Mouse (Mus musculus): Measurements from ENCODE around the gene Trim17. TPM values are rescaled to one million over a fixed set of nuclear protein-coding genes. Genes with fewer than 3 reads are reported as not detected.

Gene Trim17
- 0.89 and 1.0 TPM in 2 replicates for polyA plus RNA-seq (2016; fragmentation: Nextera tagmentation; extraction: Ambion mirVana)

GRCm38 (mm10) chr11:58954420-58955142 is at the start of gene Trim17, which contains the start of gene Hist3h2a:
TSS of gene Trim17 (plus strand) at chr11:58954685.
TSS of gene Hist3h2a (plus strand) at chr11:58954685.
- H3K4me1 ChIP-seq, result peaks cover 57% of the 10 kb centered on the region
- WGBS, result under 1% methylated on average over 49 of the region's 49 CpGs

GRCm38 (mm10) chr11:58904838-58905237 is 49.6 kb upstream of the Trim17 start:
- WGBS, result 42% methylated on average over 6 of the region's 6 CpGs
- Histone ChIP-seq H3K4me3 (replicated peaks) (no peak overlapping the region), H3K4me2 (no peak overlapping the region)

More at GRCm38 (mm10) chr11:58954420-58955142, at the start of gene Trim17, which contains the start of gene Hist3h2a:
- Histone ChIP-seq H3K9ac (peak within 1 kb of the TSS; percentile 96), H3K27me3 (no peaks in the 10 kb centered on the region), H3K4me2 (peak within 1 kb of the TSS; percentile 92), H3K36me3 (replicated peaks) (peaks cover 9% of the 10 kb centered on the region), H3K9me3 (no peaks in the 10 kb centered on the region), H3K27ac (peak within 1 kb of the TSS; percentile 100), H3K4me3 (replicated peaks) (peak within 1 kb of the TSS; percentile 71)
- ATAC-seq (ENCODE audit: low FRiP score), result peak; percentile 92

GRCm38 (mm10) chr11:58913776-58914175 is 40.7 kb upstream of the Trim17 start:
- no peak overlapping the region for H3K4me3 ChIP-seq (replicated peaks)
- 0 out of 2 replicates have a peak, but pooled peaks cover 5% of the 10 kb centered on the region for H3K27me3 ChIP-seq
- H3K9ac ChIP-seq, result no peak overlapping the region
- H3K9me3 ChIP-seq, result no peaks in the 10 kb centered on the region
- 88% methylated on average over 1 of the region's 1 CpGs for WGBS
- no peaks in the 10 kb centered on the region for H3K4me1 ChIP-seq
- no peak overlapping the region for H3K27ac ChIP-seq
- ATAC-seq (ENCODE audit: low FRiP score), result no peak
- H3K36me3 ChIP-seq (replicated peaks), result no peaks in the 10 kb centered on the region
- no peak overlapping the region for H3K4me2 ChIP-seq

More at GRCm38 (mm10) chr11:58904838-58905237, 49.6 kb upstream of the Trim17 start:
- no peak for ATAC-seq (ENCODE audit: low FRiP score)
- H3K36me3 ChIP-seq (replicated peaks), result peaks cover 15% of the 10 kb centered on the region
- no peak overlapping the region for H3K9ac ChIP-seq
- no peak overlapping the region for H3K27ac ChIP-seq
- H3K27me3 ChIP-seq, result no peaks in the 10 kb centered on the region
- peaks cover 11% of the 10 kb centered on the region for H3K4me1 ChIP-seq
- no peaks in the 10 kb centered on the region for H3K9me3 ChIP-seq

- no peak for ATAC-seq (ENCODE audit: low FRiP score)
- H3K27ac ChIP-seq, result no peak overlapping the region
- H3K4me3 ChIP-seq (replicated peaks), result peak overlapping the region; percentile 28
- peak overlapping the region; percentile 47 for H3K9ac ChIP-seq
- 0 out of 2 replicates have a peak, but pooled peaks cover 5% of the 10 kb centered on the region for H3K27me3 ChIP-seq
- H3K9me3 ChIP-seq, result no peaks in the 10 kb centered on the region
- no peaks in the 10 kb centered on the region for H3K4me1 ChIP-seq
- H3K4me2 ChIP-seq, result peak overlapping the region; percentile 51
- H3K36me3 ChIP-seq (replicated peaks), result no peaks in the 10 kb centered on the region
- 20% methylated on average over 17 of the region's 17 CpGs for WGBS
These were observed 39.9 kb upstream of the Trim17 start for GRCm38 (mm10) chr11:58914461-58915028.

GRCm38 (mm10) chr11:58916879-58917744 is 37.4 kb upstream of the Trim17 start:
- H3K4me3 ChIP-seq (replicated peaks), result no peak overlapping the region
- no peak overlapping the region for H3K4me2 ChIP-seq
- ATAC-seq (ENCODE audit: low FRiP score), result no peak
- H3K9ac ChIP-seq, result no peak overlapping the region
- no peaks in the 10 kb centered on the region for H3K36me3 ChIP-seq (replicated peaks)
- 55% methylated on average over 14 of the region's 14 CpGs for WGBS
- H3K9me3 ChIP-seq, result no peaks in the 10 kb centered on the region
- no peak overlapping the region for H3K27ac ChIP-seq
- H3K4me1 ChIP-seq, result no peaks in the 10 kb centered on the region
- H3K27me3 ChIP-seq, result 0 out of 2 replicates have a peak, but pooled peaks cover 5% of the 10 kb centered on the region

- H3K27me3 ChIP-seq, result 0 out of 2 replicates have a peak, but pooled peaks cover 5% of the 10 kb centered on the region
- no peak within 1 kb of the TSS for H3K27ac ChIP-seq
- H3K4me2 ChIP-seq, result no peak within 1 kb of the TSS
- no peak within 1 kb of the TSS for H3K4me3 ChIP-seq (replicated peaks)
- no peaks in the 10 kb centered on the region for H3K9me3 ChIP-seq
- WGBS, result 87% methylated on average over 12 of the region's 12 CpGs
- no peaks in the 10 kb centered on the region for H3K36me3 ChIP-seq (replicated peaks)
- ATAC-seq (ENCODE audit: low FRiP score), result no peak
- no peak within 1 kb of the TSS for H3K9ac ChIP-seq
- H3K4me1 ChIP-seq, result no peaks in the 10 kb centered on the region
These were observed 36.6 kb upstream of the Trim17 start, which contains the start of gene Btnl10 for GRCm38 (mm10) chr11:58917745-58918366. TSS of gene Btnl10 (plus strand) at chr11:58917908.

- H3K4me3 ChIP-seq (replicated peaks), result no peak overlapping the region
- no peak overlapping the region for H3K27ac ChIP-seq
- WGBS, result 73% methylated on average over 5 of the region's 5 CpGs
- ATAC-seq (ENCODE audit: low FRiP score), result no peak
- no peaks in the 10 kb centered on the region for H3K36me3 ChIP-seq (replicated peaks)
- H3K27me3 ChIP-seq, result 0 out of 2 replicates have a peak, but pooled peaks cover 5% of the 10 kb centered on the region
- H3K4me2 ChIP-seq, result no peak overlapping the region
- no peak overlapping the region for H3K9ac ChIP-seq
- no peaks in the 10 kb centered on the region for H3K9me3 ChIP-seq
- H3K4me1 ChIP-seq, result no peaks in the 10 kb centered on the region
These were observed 35.7 kb upstream of the Trim17 start for GRCm38 (mm10) chr11:58918759-58919158.

- WGBS, result 82% methylated on average over 9 of the region's 9 CpGs
These were observed 32.1 kb upstream of the Trim17 start for GRCm38 (mm10) chr11:58922420-58922819.

GRCm38 (mm10) chr11:58926651-58927050 is 27.8 kb upstream of the Trim17 start:
- H3K27me3 ChIP-seq, result no peaks in the 10 kb centered on the region
- ATAC-seq (ENCODE audit: low FRiP score), result no peak
- no peak overlapping the region for H3K27ac ChIP-seq
- peaks cover 10% of the 10 kb centered on the region for H3K36me3 ChIP-seq (replicated peaks)
- 81% methylated on average over 2 of the region's 3 CpGs for WGBS
- H3K9ac ChIP-seq, result no peak overlapping the region
- 0 out of 2 replicates have a peak, but pooled peaks cover 8% of the 10 kb centered on the region for H3K4me1 ChIP-seq
- H3K9me3 ChIP-seq, result no peaks in the 10 kb centered on the region
- H3K4me2 ChIP-seq, result no peak overlapping the region
- H3K4me3 ChIP-seq (replicated peaks), result no peak overlapping the region

More at GRCm38 (mm10) chr11:58922420-58922819, 32.1 kb upstream of the Trim17 start:
- Histone ChIP-seq H3K4me1 (no peaks in the 10 kb centered on the region), H3K9me3 (no peaks in the 10 kb centered on the region), H3K4me3 (replicated peaks) (no peak overlapping the region), H3K9ac (no peak overlapping the region), H3K36me3 (replicated peaks) (no peaks in the 10 kb centered on the region), H3K27me3 (no peaks in the 10 kb centered on the region), H3K4me2 (no peak overlapping the region), H3K27ac (no peak overlapping the region)
- no peak for ATAC-seq (ENCODE audit: low FRiP score)

GRCm38 (mm10) chr11:58927053-58927452 is 27.4 kb upstream of the Trim17 start:
- H3K4me2 ChIP-seq, result no peak overlapping the region
- whole genome bisulfite sequencing, result 78% methylated on average over 2 of the region's 2 CpGs
- H3K9ac ChIP-seq, result no peak overlapping the region
- H3K4me3 ChIP-seq (replicated peaks), result no peak overlapping the region
- H3K27me3 ChIP-seq, result no peaks in the 10 kb centered on the region
- H3K36me3 ChIP-seq (replicated peaks), result peaks cover 14% of the 10 kb centered on the region
- H3K4me1 ChIP-seq, result 0 out of 2 replicates have a peak, but pooled peaks cover 8% of the 10 kb centered on the region
- no peak for ATAC-seq (ENCODE audit: low FRiP score)
- H3K27ac ChIP-seq, result no peak overlapping the region
- H3K9me3 ChIP-seq, result no peaks in the 10 kb centered on the region

- Histone ChIP-seq H3K27ac (peak overlapping the region; percentile 2; the same call in 1 of the 2 replicates), H3K9me3 (no peaks in the 10 kb centered on the region), H3K9ac (no peak overlapping the region; the same call in 1 of the 2 replicates), H3K4me2 (peak overlapping the region; percentile 1), H3K36me3 (replicated peaks) (peaks cover 24% of the 10 kb centered on the region), H3K27me3 (no peaks in the 10 kb centered on the region), H3K4me1 (0 out of 2 replicates have a peak, but pooled peaks cover 8% of the 10 kb centered on the region), H3K4me3 (replicated peaks) (0 out of 2 replicates have a peak overlapping the region, but pooled peaks have one; percentile 0)
- ATAC-seq (ENCODE audit: low FRiP score), result peak; percentile 63
- WGBS, result 40% methylated on average over 20 of the region's 20 CpGs
These were observed 26.5 kb upstream of the Trim17 start for GRCm38 (mm10) chr11:58927790-58928651.
